Mouse (Mus musculus) cerebellum, adult 8-10 months (tissue): ENCODE measurements at regions not wholly inside any gene's neighbourhood (a gene's known extent, or its start where the extent isn't known, plus 50 kb on each side); places are given as distances from the start of the nearest gene placed in this dataset.

Source experiments
- DNase-seq: peaks from one replicate; pipeline ENCODE4 v3.0.0; 2022

DNA sequence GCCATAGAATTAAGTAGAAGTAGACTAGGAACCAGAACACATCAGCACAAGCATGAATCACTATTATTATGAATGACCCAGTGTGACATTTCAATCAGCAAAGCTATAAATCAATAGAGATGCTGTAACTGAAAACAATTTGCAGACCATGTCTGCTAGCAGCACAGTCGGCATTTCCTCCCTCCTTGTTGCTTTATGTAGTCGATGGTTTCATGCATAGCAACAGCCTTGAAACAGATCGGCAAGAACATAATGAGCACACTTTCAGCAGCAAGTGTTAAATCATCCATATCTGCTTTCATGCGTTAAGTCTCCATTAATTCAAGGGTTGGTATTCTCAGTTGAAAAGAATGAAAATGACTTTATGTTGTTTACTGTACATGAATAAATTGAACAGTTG, 3669.2 kb downstream of the 9330182O14Rik start:
- DNase-seq, result no peak
